In genomic region chr1:55211081-55211480, GRCm38 (mm10) we compare ENCODE assay signal across 22 mouse cellular contexts. TPM values are rescaled to one million over a fixed set of nuclear protein-coding genes. Genes with fewer than 3 reads are reported as not detected.
DNase-seq lines count a peak whose midpoint lies in the region; ATAC-seq and TF ChIP-seq lines count a peak whose summit lies in the region.
"Had no signal": no experiment of that assay in that cellular context is flagged by ENCODE, and none has a peak within 500 bp of the region (broad histone marks: within the 10 kb centered on the region; RNA-seq: fewer than 3 reads in every experiment).

No protein-coding gene starts in this region.

- no peak for TF ChIP-seq POLR2A in spleen, adult 2 months (IDR thresholded peaks at IDR 0.05; ENCODE audit: low read depth, low read length)

- 0 out of 2 replicates have a peak, but pooled peaks cover 3% of the 10 kb centered on the region for H3K4me1 ChIP-seq in hindbrain, postnatal 0 days (ENCODE audit: insufficient read depth, low read length)
- peaks cover 5% of the 10 kb centered on the region; the same call in 1 of the 2 replicates for H3K4me1 ChIP-seq in hindbrain, embryonic 13.5 days (replicated peaks)
- peaks cover 24% of the 10 kb centered on the region; the same call in 1 of the 2 replicates for H3K4me1 ChIP-seq in spleen, adult 2 months (ENCODE audit: control insufficient read depth, insufficient read depth, insufficient read length)

- H3K9me3 ChIP-seq in hindbrain, postnatal 0 days (ENCODE audit: low read length): no peaks in the 10 kb centered on the region
- H3K9me3 ChIP-seq in hindbrain, embryonic 13.5 days: no peaks in the 10 kb centered on the region
- H3K9me3 ChIP-seq: heart, embryonic 13.5 days; intestine, embryonic 15.5 days had no signal

- no peak overlapping the region for H3K4me2 ChIP-seq in hindbrain, postnatal 0 days (ENCODE audit: low read depth, low read length)
- no peak overlapping the region for H3K4me2 ChIP-seq in hindbrain, embryonic 13.5 days
- H3K4me2 ChIP-seq: hindbrain, embryonic 14.5 days; intestine, embryonic 15.5 days had no signal

- no peaks in the 10 kb centered on the region for H3K27me3 ChIP-seq in hindbrain, postnatal 0 days (ENCODE audit: insufficient read depth, low read length)
- no peaks in the 10 kb centered on the region for H3K27me3 ChIP-seq in hindbrain, embryonic 13.5 days
- H3K27me3 ChIP-seq in spleen, adult 2 months (ENCODE audit: control insufficient read depth, insufficient read depth, low read length): no peaks in the 10 kb centered on the region
- H3K27me3 ChIP-seq: heart, embryonic 13.5 days; intestine, embryonic 15.5 days had no signal

- no peaks in the 10 kb centered on the region for H3K36me3 ChIP-seq in hindbrain, postnatal 0 days (ENCODE audit: insufficient read depth, low read length)
- H3K36me3 ChIP-seq in hindbrain, embryonic 13.5 days: no peaks in the 10 kb centered on the region
- H3K36me3 ChIP-seq in spleen, adult 2 months (ENCODE audit: control insufficient read depth, insufficient read depth, low read length): no peaks in the 10 kb centered on the region
- H3K36me3 ChIP-seq: intestine, embryonic 15.5 days had no signal

- 78% methylated on average over 8 of the region's 8 CpGs for WGBS in hindbrain, postnatal 0 days
- WGBS in hindbrain, embryonic 13.5 days: 77% methylated on average over 8 of the region's 8 CpGs
- WGBS in spleen, adult 2 months: 79% methylated on average over 8 of the region's 8 CpGs

- DNase-seq in adrenal gland, adult (ENCODE audit: inconsistent age in 2 of 2, low spot score in 1 of 2): peak; percentile 70 to 81
- no peak for DNase-seq in adrenal gland, postnatal 25 days
- DNase-seq in hindbrain, postnatal 0 days (ENCODE audit: low spot score): no peak
- DNase-seq in spleen, adult 2 months (ENCODE audit: low read depth in 1 of 2, low spot score in 2 of 2): no peak
- no peak for DNase-seq in spleen, postnatal 4 days (ENCODE audit: low spot score in 2 of 2)
- no peak for DNase-seq in yolk sac, embryonic 10.5 days (ENCODE audit: low spot score)
- DNase-seq: cerebellum, adult 11 months; cerebellum, adult 9-11 months; forebrain, postnatal 0 days; gastrocnemius, postnatal 14 days; heart, adult 2 months; heart, postnatal 14 days; kidney, adult 8-10 months; kidney, postnatal 14 days; right cerebral cortex, postnatal 14 days; thymus, postnatal 25 days had no signal

- ATAC-seq in hindbrain, postnatal 0 days: no peak
- ATAC-seq in hindbrain, embryonic 13.5 days (ENCODE audit: low FRiP score): no peak
- ATAC-seq: forebrain, postnatal 0 days; intestine, embryonic 15.5 days; lung, postnatal 0 days had no signal

- H3K27ac ChIP-seq in hindbrain, postnatal 0 days: peak overlapping the region; percentile 41; the same call in 1 of the 2 replicates
- H3K27ac ChIP-seq in hindbrain, embryonic 13.5 days: no peak overlapping the region
- peak overlapping the region; percentile 83 for H3K27ac ChIP-seq in spleen, adult 2 months (ENCODE audit: insufficient read depth, low read length)
- H3K27ac ChIP-seq: hindbrain, embryonic 14.5 days; intestine, embryonic 15.5 days; macrophage had no signal

- no peak for TF ChIP-seq CTCF in hindbrain, postnatal 0 days (IDR thresholded peaks at IDR 0.05; ENCODE audit: low read depth)
- no peak for TF ChIP-seq CTCF in spleen, adult 2 months (IDR thresholded peaks at IDR 0.05; ENCODE audit: extremely low read depth, insufficient read depth, insufficient read length, insufficient replicate concordance)

- H3K4me3 ChIP-seq in hindbrain, postnatal 0 days (ENCODE audit: low read length): no peak overlapping the region
- H3K4me3 ChIP-seq in hindbrain, embryonic 13.5 days: no peak overlapping the region
- no peak overlapping the region for H3K4me3 ChIP-seq in spleen, adult 2 months (ENCODE audit: extremely low read depth, insufficient read depth, insufficient read length)
- H3K4me3 ChIP-seq: heart, adult 2 months; heart, embryonic 13.5 days; intestine, embryonic 15.5 days had no signal

- no peak overlapping the region for H3K9ac ChIP-seq in hindbrain, postnatal 0 days (replicated peaks; ENCODE audit: low read length)
- H3K9ac ChIP-seq in hindbrain, embryonic 13.5 days: no peak overlapping the region
- H3K9ac ChIP-seq: forebrain, postnatal 0 days; heart, embryonic 13.5 days; hindbrain, embryonic 14.5 days; intestine, embryonic 15.5 days had no signal

RNA-seq across cellular contexts. Expression of gene Rftn2, which starts 15.5 kb away (rescaled TPM):
- 15.5 and 20.0 TPM in 2 replicates for total RNA-seq in adrenal gland, postnatal 25 days (2021)
- 11.2 and 14.2 TPM in 2 replicates for total RNA-seq in hindbrain, postnatal 0 days (2014; rRNA removed)
- polyA plus RNA-seq in hindbrain, postnatal 0 days (2015; fragmentation: Nextera tagmentation; extraction: Ambion mirVana): 14.9 and 19.9 TPM in 2 replicates
- polyA plus RNA-seq in hindbrain, embryonic 13.5 days (2015; fragmentation: Nextera tagmentation; extraction: Ambion mirVana): 10.0 and 11.3 TPM in 2 replicates
- polyA plus RNA-seq in spleen, adult 2 months (2012; rRNA removed): 1.6 TPM in 2 replicates

RNA-seq across cellular contexts. Expression of gene Mars2, which starts 25.9 kb away (rescaled TPM):
- total RNA-seq in adrenal gland, postnatal 25 days (2021): 6.9 and 8.1 TPM in 2 replicates
- total RNA-seq in hindbrain, postnatal 0 days (2014; rRNA removed): 9.3 and 10.6 TPM in 2 replicates
- polyA plus RNA-seq in hindbrain, postnatal 0 days (2015; fragmentation: Nextera tagmentation; extraction: Ambion mirVana): 2.4 and 2.6 TPM in 2 replicates
- polyA plus RNA-seq in hindbrain, embryonic 13.5 days (2015; fragmentation: Nextera tagmentation; extraction: Ambion mirVana): 3.5 TPM in 2 replicates
- 2.5 and 3.8 TPM in 2 replicates for polyA plus RNA-seq in spleen, adult 2 months (2012; rRNA removed)

Comparison
In these comparisons a context has a peak if more than half of its experiments do, and no peak if none do; other contexts are left out.
1. DNase-seq: peak in adrenal gland, adult (2 of 2); none in adrenal gland, postnatal 25 days (single experiment), hindbrain, postnatal 0 days (single experiment), spleen, adult 2 months (0 of 2), spleen, postnatal 4 days (0 of 2) and yolk sac, embryonic 10.5 days (single experiment).